Mouse (Mus musculus) heart, embryonic 12.5 days (tissue): ENCODE results near the gene Amer3. TPM values are rescaled to one million over a fixed set of nuclear protein-coding genes. Genes with fewer than 3 reads are reported as not detected.

ENCODE experiments used
- ATAC-seq: fragments of 200-750 bp; cut with Nextera tagmentation; 2 replicates; pipeline ENCODE4 v1.8.0; 2017; ENCODE audit warnings: moderate TSS enrichment, moderate library complexity; ENCODE audit not compliant: insufficient number of reproducible peaks, low FRiP score
- H3K27ac ChIP-seq: fragments of 300-500 bp; sonication (generic); 2 replicates; pipeline ENCODE4 v1.5.1; 2016; ENCODE audit warnings: mild to moderate bottlenecking, moderate library complexity; ENCODE audit not compliant: poor library complexity, severe bottlenecking
- H3K27me3 ChIP-seq: fragments of 300-500 bp; sonication (generic); replicated peaks from 2 replicates; pipeline ENCODE4 v1.6.1; 2016; ENCODE audit warnings: mild to moderate bottlenecking, moderate library complexity
- H3K36me3 ChIP-seq: fragments of 300-500 bp; sonication (generic); 2 replicates; pipeline ENCODE4 v1.6.1; 2016; ENCODE audit warnings: mild to moderate bottlenecking, moderate library complexity
- H3K4me1 ChIP-seq: fragments of 300-500 bp; sonication (generic); replicated peaks from 2 replicates; pipeline ENCODE4 v1.6.1; 2016; ENCODE audit warnings: mild to moderate bottlenecking
- H3K4me2 ChIP-seq: fragments of 300-500 bp; sonication (generic); 2 replicates; pipeline ENCODE4 v1.6.1; 2016; ENCODE audit warnings: mild to moderate bottlenecking, moderate library complexity
- H3K4me3 ChIP-seq: fragments of 300-500 bp; sonication (generic); 2 replicates; pipeline ENCODE4 v1.5.1; 2016; ENCODE audit warnings: mild to moderate bottlenecking
- H3K9ac ChIP-seq: fragments of 300-500 bp; sonication (generic); 2 replicates; pipeline ENCODE4 v1.6.1; 2016; ENCODE audit warnings: mild to moderate bottlenecking, moderate library complexity
- H3K9me3 ChIP-seq: fragments of 300-500 bp; sonication (generic); replicated peaks from 2 replicates; pipeline ENCODE4 v1.6.1; 2016; ENCODE audit warnings: mild to moderate bottlenecking, moderate library complexity
- WGBS: fragments of 180-500 bp; shearing (Covaris S2); methylation state at CpG from one replicate; pipeline ENCODE4 v1.1.7; 2016; 5-methylcytosine and 5-hydroxymethylcytosine counted together
- polyA plus RNA-seq: library from polyadenylated mRNA; unstranded; fragments of >200 nt; fragmentation: Nextera tagmentation; extraction: Ambion mirVana; gene quantifications from 2 replicates; pipeline ENCODE4 v1.2.1, GENCODE M21; 2016

Gene Amer3
- polyA plus RNA-seq, 1 experiment from 2014 or later = 0.04 TPM

GRCm38 (mm10) chr1:34568120-34568519, 11.3 kb upstream of the Amer3 start:
- H3K27ac ChIP-seq = no peak overlapping the region
- 91% methylated on average over 2 of the region's 2 CpGs for WGBS

GRCm38 (mm10) chr1:34569876-34570275, 9.6 kb upstream of the Amer3 start:
- ATAC-seq = no peak
- H3K4me3 ChIP-seq = no peak overlapping the region
- H3K36me3 ChIP-seq = no peaks in the 10 kb centered on the region
- H3K27me3 ChIP-seq = no peaks in the 10 kb centered on the region
- H3K4me1 ChIP-seq = no peaks in the 10 kb centered on the region
- H3K27ac ChIP-seq = no peak overlapping the region
- H3K4me2 ChIP-seq = no peak overlapping the region
- no peaks in the 10 kb centered on the region for H3K9me3 ChIP-seq
- WGBS = 94% methylated on average over 2 of the region's 2 CpGs
- no peak overlapping the region for H3K9ac ChIP-seq

More at GRCm38 (mm10) chr1:34568120-34568519, 11.3 kb upstream of the Amer3 start:
- Histone ChIP-seq H3K27me3 (no peaks in the 10 kb centered on the region), H3K9ac (no peak overlapping the region), H3K4me3 (no peak overlapping the region), H3K9me3 (no peaks in the 10 kb centered on the region), H3K4me2 (no peak overlapping the region), H3K4me1 (no peaks in the 10 kb centered on the region), H3K36me3 (no peaks in the 10 kb centered on the region)
- no peak for ATAC-seq

DNA sequence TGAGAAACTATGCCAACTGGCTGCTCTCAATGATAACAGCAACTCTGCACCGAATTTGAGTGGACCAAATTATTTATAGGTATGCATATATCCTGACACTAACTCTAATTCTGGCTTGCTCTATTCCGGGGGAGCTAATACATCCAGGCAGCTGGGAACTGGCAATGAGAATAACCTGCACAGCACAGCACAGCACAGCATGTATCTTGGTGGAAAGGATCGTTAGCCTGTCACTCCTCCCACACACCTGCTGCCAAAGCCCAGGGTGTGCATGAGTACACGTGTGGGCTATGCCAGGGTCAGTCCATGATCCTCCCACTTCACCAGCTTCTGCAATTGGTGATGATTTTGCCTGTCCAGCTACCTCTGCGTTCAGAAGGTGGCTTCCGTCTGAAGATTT, 8.0 kb upstream of the Amer3 start:
- WGBS = 73% methylated on average over 6 of the region's 6 CpGs
- Histone ChIP-seq H3K9me3 (no peaks in the 10 kb centered on the region), H3K4me1 (no peaks in the 10 kb centered on the region), H3K4me3 (no peak overlapping the region), H3K27me3 (no peaks in the 10 kb centered on the region), H3K4me2 (no peak overlapping the region), H3K9ac (no peak overlapping the region), H3K36me3 (no peaks in the 10 kb centered on the region), H3K27ac (no peak overlapping the region)
- ATAC-seq = no peak

DNA sequence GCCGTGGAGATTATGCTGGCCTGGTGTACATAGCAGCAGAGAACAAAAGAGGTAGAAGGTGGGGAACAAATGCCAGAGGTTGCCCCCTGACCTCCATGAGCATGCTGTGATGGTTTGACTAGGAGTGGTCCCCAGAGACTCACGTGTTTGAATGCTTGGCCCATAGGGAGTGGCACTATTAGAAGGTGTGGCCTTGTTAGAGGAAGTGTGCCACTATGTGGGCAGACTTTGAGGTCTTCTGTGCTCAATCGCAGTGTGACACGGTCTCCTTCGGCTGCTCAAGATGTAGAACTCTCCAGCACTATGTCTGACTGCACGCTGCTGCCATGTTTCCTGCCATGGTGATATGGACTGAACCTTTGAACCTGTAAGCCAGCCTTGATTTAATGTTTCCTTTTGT, 6.2 kb upstream of the Amer3 start:
- 79% methylated on average over 6 of the region's 6 CpGs for WGBS
- Histone ChIP-seq H3K4me2 (no peak overlapping the region), H3K9me3 (no peaks in the 10 kb centered on the region), H3K4me3 (no peak overlapping the region), H3K27me3 (peaks cover 6% of the 10 kb centered on the region), H3K9ac (no peak overlapping the region), H3K27ac (no peak overlapping the region), H3K4me1 (no peaks in the 10 kb centered on the region), H3K36me3 (no peaks in the 10 kb centered on the region)
- ATAC-seq = no peak

DNA sequence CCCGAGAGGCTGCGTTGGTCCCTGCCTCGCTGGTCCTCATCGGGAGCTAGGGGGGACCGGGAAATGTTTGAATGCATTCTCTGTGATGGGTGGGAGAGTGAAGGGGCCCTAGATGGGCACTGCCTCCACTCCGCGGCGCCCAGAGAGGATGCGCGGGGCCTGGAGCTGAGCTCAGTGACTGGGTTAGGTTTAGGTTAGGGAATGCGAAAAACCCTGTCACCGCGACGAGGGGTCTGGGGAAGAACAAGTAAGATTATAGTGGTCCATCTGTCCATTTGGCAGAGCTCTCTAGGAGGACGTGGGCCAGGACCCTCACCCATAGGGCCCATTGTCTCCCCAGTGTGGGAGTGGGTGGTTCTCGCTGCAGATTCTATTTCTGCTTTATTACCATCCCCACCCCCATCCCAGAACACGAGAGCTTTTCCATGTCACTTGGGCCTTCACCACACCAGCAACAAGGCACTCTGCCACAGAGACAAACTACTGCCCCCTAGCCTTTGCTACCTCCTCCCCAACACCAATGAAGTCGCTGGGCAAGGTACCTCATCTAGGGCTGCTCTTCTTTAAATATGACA, 412 bp downstream of the Amer3 start:
- Histone ChIP-seq H3K4me2 (peak overlapping the region; percentile 82), H3K9ac (no peak overlapping the region), H3K27ac (no peak overlapping the region), H3K27me3 (peaks cover 30% of the 10 kb centered on the region), H3K4me3 (peak overlapping the region; percentile 46), H3K9me3 (no peaks in the 10 kb centered on the region), H3K36me3 (no peaks in the 10 kb centered on the region), H3K4me1 (peaks cover 5% of the 10 kb centered on the region)
- WGBS = 2% methylated on average over 18 of the region's 18 CpGs
- ATAC-seq = peak; percentile 22; the same call in 1 of the 2 replicates

- H3K36me3 ChIP-seq = no peaks in the 10 kb centered on the region
- H3K27ac ChIP-seq = no peak overlapping the region
- H3K9ac ChIP-seq = no peak overlapping the region
- no peak for ATAC-seq
- no peak overlapping the region for H3K4me3 ChIP-seq
- H3K27me3 ChIP-seq = peaks cover 26% of the 10 kb centered on the region
- no peak overlapping the region for H3K4me2 ChIP-seq
- WGBS = 82% methylated on average over 6 of the region's 6 CpGs
- H3K4me1 ChIP-seq = peaks cover 5% of the 10 kb centered on the region
- no peaks in the 10 kb centered on the region for H3K9me3 ChIP-seq
Measured at GRCm38 (mm10) chr1:34582218-34582617, 2.8 kb downstream of the Amer3 start.

DNA sequence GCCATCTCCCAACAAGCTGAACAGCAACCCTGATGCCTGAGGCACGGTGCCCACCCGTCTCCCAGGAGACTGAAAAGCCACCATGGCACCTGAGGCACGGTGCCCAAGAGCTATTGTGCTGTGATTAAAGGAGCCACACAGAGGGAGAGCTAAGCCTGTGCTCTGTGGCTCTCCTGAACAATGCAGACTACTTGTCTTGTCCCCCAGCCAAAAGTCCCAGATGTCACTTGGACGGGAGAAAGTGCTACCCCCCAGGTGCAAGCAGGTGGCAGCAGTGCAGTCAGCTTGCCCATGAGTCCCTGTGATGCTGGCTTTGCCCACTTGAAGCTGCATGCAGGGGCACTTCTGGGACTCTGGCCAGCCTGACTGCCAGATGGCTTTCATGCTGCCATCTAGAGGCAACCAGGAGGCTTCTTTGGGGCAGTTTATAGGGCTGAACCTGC, 4.4 kb downstream of the Amer3 start:
- H3K4me2 ChIP-seq = no peak overlapping the region
- H3K4me3 ChIP-seq = no peak overlapping the region
- peaks cover 3% of the 10 kb centered on the region for H3K4me1 ChIP-seq
- WGBS = 23% methylated on average over 4 of the region's 4 CpGs
- no peak for ATAC-seq
- no peaks in the 10 kb centered on the region for H3K9me3 ChIP-seq
- no peak overlapping the region for H3K27ac ChIP-seq
- H3K27me3 ChIP-seq = peaks cover 17% of the 10 kb centered on the region
- H3K36me3 ChIP-seq = no peaks in the 10 kb centered on the region
- no peak overlapping the region for H3K9ac ChIP-seq

- no peak overlapping the region for H3K4me2 ChIP-seq
- ATAC-seq = no peak
- 78% methylated on average over 4 of the region's 4 CpGs for WGBS
- H3K27me3 ChIP-seq = peaks cover 13% of the 10 kb centered on the region
- H3K27ac ChIP-seq = no peak overlapping the region
- H3K4me3 ChIP-seq = no peak overlapping the region
- no peaks in the 10 kb centered on the region for H3K4me1 ChIP-seq
- H3K9me3 ChIP-seq = no peaks in the 10 kb centered on the region
- no peak overlapping the region for H3K9ac ChIP-seq
- H3K36me3 ChIP-seq = no peaks in the 10 kb centered on the region
Measured at GRCm38 (mm10) chr1:34584736-34585135, 5.3 kb downstream of the Amer3 start.

- H3K9ac ChIP-seq = no peak overlapping the region
- H3K27ac ChIP-seq = no peak overlapping the region
- H3K4me1 ChIP-seq = no peaks in the 10 kb centered on the region
- no peaks in the 10 kb centered on the region for H3K36me3 ChIP-seq
- H3K27me3 ChIP-seq = peaks cover 3% of the 10 kb centered on the region; the same call in 1 of the 2 replicates
- H3K4me2 ChIP-seq = no peak overlapping the region
- ATAC-seq = no peak
- H3K9me3 ChIP-seq = no peaks in the 10 kb centered on the region
- 78% methylated on average over 22 of the region's 22 CpGs for WGBS
- H3K4me3 ChIP-seq = no peak overlapping the region
Measured at GRCm38 (mm10) chr1:34587298-34588096, 8.0 kb downstream of the Amer3 start.

DNA sequence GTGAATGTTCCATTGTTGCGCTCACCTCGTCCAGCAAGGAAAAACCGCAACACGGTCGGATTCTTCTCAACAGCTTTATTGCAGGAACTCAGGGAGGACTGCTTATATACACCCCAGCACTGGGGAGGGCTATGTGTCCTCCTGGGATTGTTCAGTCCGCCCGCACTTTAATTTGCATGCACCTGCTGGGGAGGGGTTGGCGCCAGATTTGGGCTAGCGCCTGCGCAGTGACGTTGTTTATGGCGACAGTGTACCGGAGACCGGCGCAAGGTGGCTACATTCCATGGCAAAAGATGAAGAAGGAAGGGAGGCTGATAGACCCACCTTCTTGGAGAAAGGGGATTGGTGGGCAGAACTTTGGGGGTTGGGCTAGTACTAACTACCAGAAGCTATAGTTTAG, 20.5 kb downstream of the Amer3 start:
- no peak overlapping the region for H3K4me2 ChIP-seq
- 67% methylated on average over 15 of the region's 15 CpGs for WGBS
- no peak overlapping the region for H3K9ac ChIP-seq
- H3K36me3 ChIP-seq = no peaks in the 10 kb centered on the region
- no peak overlapping the region for H3K4me3 ChIP-seq
- no peak overlapping the region for H3K27ac ChIP-seq
- H3K4me1 ChIP-seq = no peaks in the 10 kb centered on the region
- H3K27me3 ChIP-seq = no peaks in the 10 kb centered on the region
- peaks cover 11% of the 10 kb centered on the region for H3K9me3 ChIP-seq
- no peak for ATAC-seq

DNA sequence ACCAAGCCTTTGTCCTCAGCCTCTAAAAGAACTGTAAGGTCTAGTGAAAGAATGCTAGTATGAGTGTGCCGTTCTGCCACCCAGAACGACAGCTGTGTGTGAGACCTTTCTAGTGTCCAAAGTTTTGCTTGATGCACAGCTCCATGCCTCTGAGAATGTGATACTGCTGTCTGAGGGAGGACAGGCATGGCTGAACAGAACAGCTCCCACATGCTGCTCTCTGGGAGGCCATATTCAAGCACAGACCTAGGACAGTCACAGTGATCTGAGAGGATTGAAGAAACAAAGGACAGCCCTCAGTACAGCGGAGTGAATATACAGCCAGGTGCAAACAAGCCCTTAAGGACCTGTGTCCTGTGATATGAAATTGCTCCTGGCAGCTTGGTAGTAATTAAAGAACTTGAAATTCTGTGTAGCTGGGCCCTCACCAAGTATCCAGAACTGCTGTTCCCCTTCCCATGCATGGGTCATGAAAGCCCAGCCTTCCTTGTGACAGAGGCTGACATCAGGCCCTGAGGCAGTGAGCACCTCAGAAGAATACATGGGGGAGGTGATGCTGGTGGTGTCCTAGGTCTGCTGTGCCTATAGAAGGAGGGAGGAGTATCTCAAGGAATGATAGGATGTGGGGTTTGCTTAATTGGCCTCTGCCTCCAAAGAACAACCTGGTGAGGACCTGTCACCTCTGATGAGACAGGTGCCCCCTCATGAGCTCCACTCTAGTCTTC, 22.0 kb downstream of the Amer3 start:
- Histone ChIP-seq H3K27me3 (no peaks in the 10 kb centered on the region), H3K4me2 (no peak overlapping the region), H3K36me3 (no peaks in the 10 kb centered on the region), H3K9ac (no peak overlapping the region), H3K27ac (no peak overlapping the region), H3K4me1 (no peaks in the 10 kb centered on the region), H3K9me3 (0 out of 2 replicates have a peak, but pooled peaks cover 3% of the 10 kb centered on the region), H3K4me3 (no peak overlapping the region)
- 75% methylated on average over 3 of the region's 3 CpGs for WGBS
- ATAC-seq = no peak
